Mouse (Mus musculus) stomach, adult 2 months (tissue): ENCODE data around the gene Erbb4. TPM values are rescaled to one million over a fixed set of nuclear protein-coding genes. Genes with fewer than 3 reads are reported as not detected.

ENCODE experiments used
- polyA plus RNA-seq: library from polyadenylated mRNA; depleted of rRNA; stranded (reverse); fragments of >200 nt; gene quantifications from 2 replicates; pipeline ENCODE4 v1.2.3, GENCODE M21; 2012; rRNA removed

Gene Erbb4
- not detected in 2 replicates for polyA plus RNA-seq

DNA sequence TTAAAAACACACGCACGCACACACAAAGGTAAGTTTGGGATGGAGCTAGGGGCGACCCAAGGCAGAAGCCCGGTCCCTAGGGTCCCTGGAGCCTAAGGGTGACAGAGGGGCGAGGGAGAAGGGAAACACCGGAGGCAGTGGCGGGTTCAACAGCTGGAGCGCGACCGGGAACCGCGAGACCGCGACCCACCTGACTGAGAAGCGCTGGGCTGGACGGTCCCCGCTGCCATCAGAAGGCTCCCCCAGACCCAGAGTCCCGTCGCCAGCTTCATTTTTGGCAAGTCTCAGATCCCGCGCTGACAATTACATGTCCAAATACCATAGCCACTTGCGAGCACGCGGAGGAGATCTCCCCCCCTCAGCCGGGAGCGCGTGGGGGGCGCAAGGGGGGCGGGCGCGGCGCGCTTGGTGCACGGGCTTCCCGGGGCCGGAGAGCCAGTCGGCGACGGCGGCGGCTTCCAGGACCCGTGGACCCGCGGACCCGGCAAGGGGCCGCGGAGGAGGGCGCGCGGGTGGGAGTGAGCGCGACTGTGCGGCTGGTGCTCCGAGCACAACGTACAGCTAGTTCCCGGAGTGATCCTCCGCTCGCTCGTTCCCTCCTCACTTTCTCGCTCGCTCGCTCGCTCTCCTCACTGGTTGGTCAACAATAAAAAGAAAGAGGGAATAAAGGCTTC, at the start of gene Erbb4:
Gene Erbb4 (minus strand): TSS at position 575 of the 674 bp plus-strand sequence.

